ENCODE assay signal across 18 mouse cellular contexts in the genomic region with DNA sequence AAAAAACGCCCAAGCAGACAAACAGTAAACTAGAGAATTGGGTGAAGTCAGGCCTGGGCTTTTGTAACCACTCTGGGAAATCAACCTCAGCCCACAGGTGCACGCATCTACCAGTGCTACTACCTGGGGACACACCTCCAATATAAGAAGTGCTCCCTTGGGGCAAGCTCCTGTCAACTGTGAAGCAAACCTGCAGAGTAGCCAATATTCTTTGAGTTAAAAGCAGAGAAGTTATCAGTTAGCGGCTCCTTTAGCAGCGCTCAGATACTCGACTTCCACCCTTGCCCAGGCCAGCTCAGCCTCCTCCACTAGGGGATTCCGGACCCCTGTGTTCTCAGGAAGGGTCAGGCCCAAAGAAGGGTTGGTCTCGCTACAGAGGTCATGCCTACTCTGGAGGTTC. TPM values are rescaled to one million over a fixed set of nuclear protein-coding genes. Genes with fewer than 3 reads are reported as not detected.
DNase-seq lines count a peak whose midpoint lies in the region; ATAC-seq lines count a peak whose summit lies in the region.
"Had no signal": no experiment of that assay in that cellular context is flagged by ENCODE, and none has a peak within 500 bp of the region (broad histone marks: within the 10 kb centered on the region; RNA-seq: fewer than 3 reads in every experiment).

No protein-coding gene starts in this region.

- no peaks in the 10 kb centered on the region; the same call in 1 of the 2 replicates for H3K9me3 ChIP-seq in liver, embryonic 12.5 days (replicated peaks)
- no peaks in the 10 kb centered on the region; the same call in 1 of the 2 replicates for H3K9me3 ChIP-seq in embryonic facial prominence, embryonic 15.5 days (replicated peaks)
- no peaks in the 10 kb centered on the region for H3K9me3 ChIP-seq in stomach, embryonic 15.5 days
- H3K9me3 ChIP-seq in midbrain, embryonic 15.5 days = no peaks in the 10 kb centered on the region
- H3K9me3 ChIP-seq: limb, embryonic 15.5 days had no signal

- 0 out of 2 replicates have a peak overlapping the region, but pooled peaks have one; percentile 0 for H3K27ac ChIP-seq in liver, embryonic 12.5 days
- H3K27ac ChIP-seq in embryonic facial prominence, embryonic 15.5 days (replicated peaks) = peak overlapping the region; percentile 0; the same call in 1 of the 2 replicates
- 0 out of 2 replicates have a peak overlapping the region, but pooled peaks have one; percentile 1 for H3K27ac ChIP-seq in stomach, embryonic 15.5 days
- no peak overlapping the region for H3K27ac ChIP-seq in midbrain, embryonic 15.5 days
- H3K27ac ChIP-seq: hindbrain, postnatal 0 days; kidney, embryonic 15.5 days; left cerebral cortex, adult 2 months; limb, embryonic 15.5 days; midbrain, embryonic 12.5 days had no signal

- peaks cover 71% of the 10 kb centered on the region for H3K36me3 ChIP-seq in liver, embryonic 12.5 days
- peaks cover 74% of the 10 kb centered on the region for H3K36me3 ChIP-seq in embryonic facial prominence, embryonic 15.5 days
- H3K36me3 ChIP-seq in stomach, embryonic 15.5 days = peaks cover 63% of the 10 kb centered on the region
- peaks cover 56% of the 10 kb centered on the region for H3K36me3 ChIP-seq in midbrain, embryonic 15.5 days (replicated peaks)

- peak; percentile 27 for DNase-seq in adrenal gland, adult 2 months
- DNase-seq in adrenal gland, postnatal 10 days = no peak
- no peak for DNase-seq in liver
- DNase-seq in layer of hippocampus, adult 9-11 months = no peak
- DNase-seq: cerebellum, adult 11-12 months had no signal

- no peak overlapping the region for H3K4me3 ChIP-seq in liver, embryonic 12.5 days
- no peak overlapping the region for H3K4me3 ChIP-seq in embryonic facial prominence, embryonic 15.5 days (replicated peaks)
- no peak overlapping the region for H3K4me3 ChIP-seq in stomach, embryonic 15.5 days (replicated peaks)
- no peak overlapping the region for H3K4me3 ChIP-seq in midbrain, embryonic 15.5 days
- H3K4me3 ChIP-seq: kidney, embryonic 15.5 days; left cerebral cortex, adult 2 months; limb, embryonic 15.5 days; midbrain, embryonic 12.5 days had no signal

- ATAC-seq in liver, embryonic 12.5 days = peak; percentile 1
- ATAC-seq in embryonic facial prominence, embryonic 15.5 days (ENCODE audit: insufficient number of reproducible peaks, low FRiP score, low TSS enrichment, low read depth) = 0 out of 2 replicates have a peak, but pooled peaks have one; percentile 3
- ATAC-seq in stomach, embryonic 15.5 days (ENCODE audit: insufficient read depth, low FRiP score, low read depth) = no peak
- ATAC-seq in midbrain, embryonic 15.5 days (replicated peaks) = no peak
- ATAC-seq: hindbrain, postnatal 0 days had no signal

- peaks cover 39% of the 10 kb centered on the region for H3K4me1 ChIP-seq in liver, embryonic 12.5 days
- H3K4me1 ChIP-seq in embryonic facial prominence, embryonic 15.5 days = peaks cover 9% of the 10 kb centered on the region
- peaks cover 11% of the 10 kb centered on the region for H3K4me1 ChIP-seq in stomach, embryonic 15.5 days
- no peaks in the 10 kb centered on the region for H3K4me1 ChIP-seq in midbrain, embryonic 15.5 days
- H3K4me1 ChIP-seq: midbrain, embryonic 12.5 days had no signal

- no peak overlapping the region for H3K9ac ChIP-seq in liver, embryonic 12.5 days
- no peak overlapping the region for H3K9ac ChIP-seq in embryonic facial prominence, embryonic 15.5 days
- no peak overlapping the region for H3K9ac ChIP-seq in stomach, embryonic 15.5 days
- H3K9ac ChIP-seq in midbrain, embryonic 15.5 days = no peak overlapping the region
- H3K9ac ChIP-seq: kidney, embryonic 15.5 days; limb, embryonic 15.5 days; midbrain, embryonic 12.5 days had no signal

- WGBS in liver, embryonic 12.5 days (ENCODE audit: insufficient replicate concordance) = 72% methylated on average over 7 of the region's 7 CpGs
- 85% methylated on average over 7 of the region's 7 CpGs for WGBS in embryonic facial prominence, embryonic 15.5 days
- WGBS in stomach, embryonic 15.5 days = 84% methylated on average over 7 of the region's 7 CpGs
- 87% methylated on average over 7 of the region's 7 CpGs for WGBS in midbrain, embryonic 15.5 days

- H3K4me2 ChIP-seq in liver, embryonic 12.5 days = no peak overlapping the region
- H3K4me2 ChIP-seq in embryonic facial prominence, embryonic 15.5 days (replicated peaks) = no peak overlapping the region
- no peak overlapping the region for H3K4me2 ChIP-seq in stomach, embryonic 15.5 days
- H3K4me2 ChIP-seq in midbrain, embryonic 15.5 days = no peak overlapping the region
- H3K4me2 ChIP-seq: kidney, embryonic 15.5 days; limb, embryonic 15.5 days; midbrain, embryonic 12.5 days had no signal

- H3K27me3 ChIP-seq in liver, embryonic 12.5 days (replicated peaks) = no peaks in the 10 kb centered on the region
- no peaks in the 10 kb centered on the region for H3K27me3 ChIP-seq in embryonic facial prominence, embryonic 15.5 days
- no peaks in the 10 kb centered on the region for H3K27me3 ChIP-seq in stomach, embryonic 15.5 days (replicated peaks)
- H3K27me3 ChIP-seq in midbrain, embryonic 15.5 days (replicated peaks) = no peaks in the 10 kb centered on the region
- H3K27me3 ChIP-seq: kidney, embryonic 15.5 days; limb, embryonic 15.5 days; midbrain, embryonic 12.5 days had no signal

RNA-seq across cellular contexts. Expression of gene Hjurp, which starts 15.7 kb away (rescaled TPM):
- 10 to 100 TPM; 24.7 to 25.5 TPM for total RNA-seq in adrenal gland, adult 2 months (2021)
- 13.6 and 17.5 TPM in 2 replicates for polyA plus RNA-seq in adrenal gland, adult 2 months (2012; rRNA removed)
- total RNA-seq in adrenal gland, postnatal 10 days (2021) = 10 to 100 TPM; 63.8 to 91.9 TPM
- polyA plus RNA-seq in liver, embryonic 12.5 days (2016; fragmentation: Nextera tagmentation; extraction: Ambion mirVana) = 104 and 106 TPM in 2 replicates
- polyA plus RNA-seq in embryonic facial prominence, embryonic 15.5 days (2015; fragmentation: Nextera tagmentation; extraction: Ambion mirVana) = 153 and 161 TPM in 2 replicates
- polyA plus RNA-seq in stomach, embryonic 15.5 days (2015; fragmentation: Nextera tagmentation; extraction: Ambion mirVana) = 162 and 176 TPM in 2 replicates
- 85.4 and 86.4 TPM in 2 replicates for polyA plus RNA-seq in midbrain, embryonic 15.5 days (2015; fragmentation: Nextera tagmentation; extraction: Ambion mirVana)

RNA-seq across cellular contexts. Expression of gene Trpm8, which starts 15.8 kb away (rescaled TPM):
- not detected for total RNA-seq in adrenal gland, adult 2 months (2021)
- polyA plus RNA-seq in adrenal gland, adult 2 months (2012; rRNA removed) = not detected in 2 replicates
- total RNA-seq in adrenal gland, postnatal 10 days (2021) = not detected
- polyA plus RNA-seq in liver, embryonic 12.5 days (2016; fragmentation: Nextera tagmentation; extraction: Ambion mirVana) = not detected in 2 replicates
- polyA plus RNA-seq in embryonic facial prominence, embryonic 15.5 days (2015; fragmentation: Nextera tagmentation; extraction: Ambion mirVana) = 0.05 TPM in 1 of 2 replicates, not detected in the other
- not detected in 2 replicates for polyA plus RNA-seq in stomach, embryonic 15.5 days (2015; fragmentation: Nextera tagmentation; extraction: Ambion mirVana)
- 0.09 and 0.10 TPM in 2 replicates for polyA plus RNA-seq in midbrain, embryonic 15.5 days (2015; fragmentation: Nextera tagmentation; extraction: Ambion mirVana)
- total RNA-seq: common myeloid progenitor, adult 5-6 weeks; gastrocnemius, postnatal 14 days; heart, postnatal 14 days had no signal
- polyA plus RNA-seq: kidney, embryonic 15.5 days; limb, embryonic 15.5 days; midbrain, embryonic 12.5 days; spleen, adult 2 months had no signal

RNA-seq across cellular contexts. Expression of gene Mroh2a, which starts 34.9 kb away (rescaled TPM):
- total RNA-seq in adrenal gland, adult 2 months (2021) = under 1 TPM in 1 of 2 experiments, not detected in 1; 0.10 TPM
- 0.03 and 0.17 TPM in 2 replicates for polyA plus RNA-seq in adrenal gland, adult 2 months (2012; rRNA removed)
- total RNA-seq in adrenal gland, postnatal 10 days (2021) = 1 to 10 TPM in 1 of 2 experiments, under 1 TPM in 1; 0.67 to 1.3 TPM
- 0.46 and 0.61 TPM in 2 replicates for polyA plus RNA-seq in liver, embryonic 12.5 days (2016; fragmentation: Nextera tagmentation; extraction: Ambion mirVana)
- polyA plus RNA-seq in embryonic facial prominence, embryonic 15.5 days (2015; fragmentation: Nextera tagmentation; extraction: Ambion mirVana) = 0.98 and 1.4 TPM in 2 replicates
- polyA plus RNA-seq in stomach, embryonic 15.5 days (2015; fragmentation: Nextera tagmentation; extraction: Ambion mirVana) = 0.94 and 1.2 TPM in 2 replicates
- 0.50 and 0.86 TPM in 2 replicates for polyA plus RNA-seq in midbrain, embryonic 15.5 days (2015; fragmentation: Nextera tagmentation; extraction: Ambion mirVana)
- total RNA-seq: gastrocnemius, postnatal 14 days had no signal

RNA-seq across cellular contexts. Expression of gene Ugt1a1, which starts 49.9 kb away (rescaled TPM):
- total RNA-seq in adrenal gland, adult 2 months (2021) = 10 to 100 TPM in 1 of 2 experiments, not detected in 1; 53.5 TPM
- polyA plus RNA-seq in adrenal gland, adult 2 months (2012; rRNA removed) = 4.0 and 9.7 TPM in 2 replicates
- total RNA-seq in adrenal gland, postnatal 10 days (2021) = 100 to 1,000 TPM in 1 of 2 experiments, 10 to 100 TPM in 1; 40.3 to 102 TPM
- polyA plus RNA-seq in liver, embryonic 12.5 days (2016; fragmentation: Nextera tagmentation; extraction: Ambion mirVana) = not detected in 2 replicates
- 2.0 and 2.2 TPM in 2 replicates for polyA plus RNA-seq in embryonic facial prominence, embryonic 15.5 days (2015; fragmentation: Nextera tagmentation; extraction: Ambion mirVana)
- 5.3 and 7.1 TPM in 2 replicates for polyA plus RNA-seq in stomach, embryonic 15.5 days (2015; fragmentation: Nextera tagmentation; extraction: Ambion mirVana)
- not detected in 2 replicates for polyA plus RNA-seq in midbrain, embryonic 15.5 days (2015; fragmentation: Nextera tagmentation; extraction: Ambion mirVana)
- total RNA-seq: common myeloid progenitor, adult 5-6 weeks; heart, postnatal 14 days had no signal
- polyA plus RNA-seq: midbrain, embryonic 12.5 days had no signal

RNA-seq across cellular contexts. Expression of gene Dnajb3, which starts 56.1 kb away (rescaled TPM):
- total RNA-seq in adrenal gland, adult 2 months (2021) = 1 to 10 TPM; 1.8 to 3.7 TPM
- 3.1 and 3.9 TPM in 2 replicates for polyA plus RNA-seq in adrenal gland, adult 2 months (2012; rRNA removed)
- total RNA-seq in adrenal gland, postnatal 10 days (2021) = 1 to 10 TPM; 3.0 to 3.9 TPM
- polyA plus RNA-seq in liver, embryonic 12.5 days (2016; fragmentation: Nextera tagmentation; extraction: Ambion mirVana) = 11.9 and 13.8 TPM in 2 replicates
- polyA plus RNA-seq in embryonic facial prominence, embryonic 15.5 days (2015; fragmentation: Nextera tagmentation; extraction: Ambion mirVana) = 9.4 and 10.8 TPM in 2 replicates
- 8.4 and 10.1 TPM in 2 replicates for polyA plus RNA-seq in stomach, embryonic 15.5 days (2015; fragmentation: Nextera tagmentation; extraction: Ambion mirVana)
- polyA plus RNA-seq in midbrain, embryonic 15.5 days (2015; fragmentation: Nextera tagmentation; extraction: Ambion mirVana) = 13.2 and 13.5 TPM in 2 replicates

Comparison
In these comparisons a context has a peak if more than half of its experiments do, and no peak if none do; other contexts are left out.
1. ATAC-seq: peak in liver, embryonic 12.5 days (single experiment) and embryonic facial prominence, embryonic 15.5 days (single experiment); none in stomach, embryonic 15.5 days (single experiment) and midbrain, embryonic 15.5 days (single experiment).